Mouse (Mus musculus): ENCODE measurements around the gene Cnot6. TPM values are rescaled to one million over a fixed set of nuclear protein-coding genes. Genes with fewer than 3 reads are reported as not detected.

The Cnot6 gene
- polyA plus RNA-seq, 1 experiment from 2014 or later: 76.0 TPM

DNA sequence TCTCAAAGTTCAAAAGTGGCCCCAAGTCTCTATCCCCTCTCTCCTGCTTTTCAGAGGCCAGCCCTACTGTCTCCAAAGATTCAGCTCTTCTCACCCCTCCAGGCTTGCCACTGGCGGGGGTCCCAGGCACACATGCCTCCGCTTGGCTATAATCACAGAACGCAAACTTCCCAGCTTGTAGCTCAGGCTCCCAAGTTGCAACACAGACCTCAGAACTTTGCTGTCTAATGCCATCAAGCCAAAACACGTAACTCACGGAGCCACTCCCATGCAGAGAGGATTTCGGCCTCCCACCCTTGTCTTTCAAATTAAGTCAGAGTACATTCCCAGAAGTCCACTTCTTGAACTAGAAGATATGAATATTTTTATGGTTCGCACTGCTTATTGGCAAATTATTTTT lies 31.1 kb upstream of the Cnot6 start:
- no peak for DNase-seq
- no peak overlapping the region for H3K27ac ChIP-seq (ENCODE audit: low read depth)
- WGBS: 78% methylated on average over 7 of the region's 7 CpGs
- H3K36me3 ChIP-seq (ENCODE audit: insufficient read depth): no peaks in the 10 kb centered on the region
- H3K9ac ChIP-seq: no peak overlapping the region
- no peaks in the 10 kb centered on the region for H3K4me1 ChIP-seq (ENCODE audit: insufficient read depth)
- TF ChIP-seq CTCF (IDR thresholded peaks at IDR 0.05; ENCODE audit: low read depth): no peak
- H3K9me3 ChIP-seq (ENCODE audit: low read depth, low read length): 0 out of 2 replicates have a peak, but pooled peaks cover 4% of the 10 kb centered on the region
- no peak overlapping the region for H3K4me2 ChIP-seq
- H3K27me3 ChIP-seq (ENCODE audit: insufficient read depth, low read length): no peaks in the 10 kb centered on the region
- no peak overlapping the region for H3K4me3 ChIP-seq (ENCODE audit: low read depth, low read length)
- no peak for ATAC-seq (ENCODE audit: insufficient read depth)

DNA sequence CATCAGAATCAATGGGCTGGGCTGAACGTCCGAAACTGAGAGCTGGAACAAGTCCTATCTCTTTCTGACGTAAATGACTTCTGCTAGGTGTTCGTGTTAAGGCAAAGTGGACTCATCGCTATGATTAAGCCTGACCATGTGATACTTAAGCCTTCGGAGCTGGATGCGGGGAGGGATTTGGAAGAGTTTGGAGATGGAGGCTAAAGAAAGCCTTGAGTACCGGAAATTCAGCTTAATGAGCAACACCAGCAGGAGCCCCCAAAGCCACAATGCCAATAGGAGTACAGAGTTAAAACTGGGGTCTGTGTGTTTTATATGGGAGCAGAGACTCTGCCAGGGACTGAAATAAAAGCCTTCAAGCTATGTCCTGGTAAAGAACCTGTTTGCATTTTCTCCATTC lies 29.7 kb upstream of the Cnot6 start:
- H3K4me1 ChIP-seq (ENCODE audit: insufficient read depth): peaks cover 3% of the 10 kb centered on the region; the same call in 1 of the 2 replicates
- no peaks in the 10 kb centered on the region for H3K9me3 ChIP-seq (ENCODE audit: low read depth, low read length)
- ATAC-seq (ENCODE audit: insufficient read depth) (no peak), DNase-seq (no peak)
- no peak overlapping the region for H3K9ac ChIP-seq
- no peak overlapping the region for H3K27ac ChIP-seq (ENCODE audit: low read depth)
- no peak for TF ChIP-seq CTCF (IDR thresholded peaks at IDR 0.05; ENCODE audit: low read depth)
- H3K4me2 ChIP-seq: no peak overlapping the region
- H3K36me3 ChIP-seq (ENCODE audit: insufficient read depth): no peaks in the 10 kb centered on the region
- H3K4me3 ChIP-seq (ENCODE audit: low read depth, low read length): no peak overlapping the region
- no peaks in the 10 kb centered on the region for H3K27me3 ChIP-seq (ENCODE audit: insufficient read depth, low read length)
- WGBS: 70% methylated on average over 8 of the region's 8 CpGs

DNA sequence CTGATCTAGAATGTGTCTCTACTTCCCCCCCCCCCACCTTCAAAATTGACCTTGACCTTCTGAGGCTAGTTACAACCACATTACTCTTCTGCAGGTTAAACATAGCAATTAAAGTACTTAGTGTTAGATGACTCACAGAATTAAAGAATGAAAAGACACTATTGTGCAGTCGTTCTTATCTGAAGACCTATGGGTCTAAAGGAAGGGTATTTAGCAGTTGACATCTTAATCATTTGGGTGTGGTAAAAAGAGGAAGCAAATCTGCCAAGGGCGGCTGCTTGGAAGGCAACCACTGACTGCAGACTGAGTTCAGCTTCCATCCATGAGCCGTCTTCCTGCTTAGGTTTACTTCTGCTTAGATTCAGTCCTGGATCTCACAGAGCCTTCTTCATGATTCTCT lies 27.3 kb upstream of the Cnot6 start:
- ATAC-seq (ENCODE audit: insufficient read depth) (no peak), DNase-seq (no peak)
- no peak for TF ChIP-seq CTCF (IDR thresholded peaks at IDR 0.05; ENCODE audit: low read depth)
- Histone ChIP-seq H3K36me3 (ENCODE audit: insufficient read depth) (no peaks in the 10 kb centered on the region), H3K9me3 (ENCODE audit: low read depth, low read length) (no peaks in the 10 kb centered on the region), H3K4me1 (ENCODE audit: insufficient read depth) (peaks cover 3% of the 10 kb centered on the region; the same call in 1 of the 2 replicates), H3K4me2 (no peak overlapping the region), H3K27ac (ENCODE audit: low read depth) (no peak overlapping the region), H3K9ac (no peak overlapping the region), H3K27me3 (ENCODE audit: insufficient read depth, low read length) (no peaks in the 10 kb centered on the region), H3K4me3 (ENCODE audit: low read depth, low read length) (no peak overlapping the region)
- 65% methylated on average over 3 of the region's 3 CpGs for WGBS

DNA sequence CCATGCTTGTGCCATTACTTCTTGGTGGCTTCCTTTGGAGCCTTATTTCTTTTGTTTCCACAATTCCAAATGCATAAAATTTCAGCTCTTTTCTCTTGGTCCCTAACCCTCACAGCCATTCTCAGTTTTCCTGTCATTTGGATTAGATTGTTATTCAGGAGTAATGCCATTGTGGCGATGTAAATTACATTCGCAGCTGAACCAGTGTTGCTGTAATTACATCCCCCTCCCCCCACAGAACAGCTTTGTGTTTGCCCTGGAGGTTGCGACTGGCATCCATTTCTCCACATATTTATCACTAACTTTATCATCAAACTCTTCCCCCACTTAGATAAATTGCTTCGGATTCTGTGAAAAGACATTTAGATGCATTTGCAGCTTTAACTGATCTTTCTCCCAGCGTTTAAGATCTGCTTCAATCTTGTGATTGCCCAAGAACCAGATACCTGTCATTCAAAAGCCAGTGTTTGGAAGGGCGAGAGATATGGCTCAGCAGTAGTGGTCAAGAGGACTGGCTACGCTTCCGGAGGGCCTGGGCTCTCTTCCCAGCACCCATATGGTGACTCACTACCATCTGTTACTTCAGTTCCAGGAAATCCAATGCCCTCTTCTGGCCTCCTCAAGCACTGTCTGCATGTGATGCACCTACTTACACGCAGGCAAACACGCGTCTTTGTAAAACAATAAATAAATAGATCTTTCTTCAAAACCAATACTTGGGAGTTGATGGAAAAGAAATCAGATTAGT lies 26.3 kb upstream of the Cnot6 start:
- H3K4me3 ChIP-seq (ENCODE audit: low read depth, low read length): no peak overlapping the region

DNA sequence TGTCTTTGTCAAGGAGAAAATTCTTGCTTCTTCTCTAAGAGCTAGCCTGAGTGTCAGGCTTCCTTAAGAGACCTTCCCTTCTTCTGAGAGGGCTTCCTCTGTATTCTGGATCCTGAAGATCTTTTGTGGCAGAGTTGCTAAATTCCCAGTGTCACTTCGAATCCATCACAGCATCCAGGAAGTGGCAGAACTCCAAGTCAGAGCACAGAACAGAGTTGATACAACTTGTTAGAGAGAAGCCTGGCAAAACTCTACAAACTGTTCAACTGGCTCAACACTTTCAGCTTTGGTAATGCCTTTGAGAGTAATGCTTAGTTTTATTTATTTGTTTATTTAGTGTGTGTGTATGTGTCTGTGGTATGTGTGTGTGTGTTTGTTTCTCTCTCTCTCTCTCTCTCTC lies 25.1 kb upstream of the Cnot6 start:
- no peak overlapping the region for H3K4me2 ChIP-seq
- H3K27me3 ChIP-seq (ENCODE audit: insufficient read depth, low read length): no peaks in the 10 kb centered on the region
- peaks cover 3% of the 10 kb centered on the region; the same call in 1 of the 2 replicates for H3K4me1 ChIP-seq (ENCODE audit: insufficient read depth)
- 24% methylated on average over 1 of the region's 1 CpGs for WGBS
- H3K9ac ChIP-seq: no peak overlapping the region
- ATAC-seq (ENCODE audit: insufficient read depth) (0 out of 2 replicates have a peak, but pooled peaks have one; percentile 14), DNase-seq (peak; percentile 82)
- no peaks in the 10 kb centered on the region for H3K36me3 ChIP-seq (ENCODE audit: insufficient read depth)
- H3K9me3 ChIP-seq (ENCODE audit: low read depth, low read length): no peaks in the 10 kb centered on the region
- H3K4me3 ChIP-seq (ENCODE audit: low read depth, low read length): no peak overlapping the region
- no peak for TF ChIP-seq CTCF (IDR thresholded peaks at IDR 0.05; ENCODE audit: low read depth)
- H3K27ac ChIP-seq (ENCODE audit: low read depth): no peak overlapping the region

More for the DNA sequence above, 26.3 kb upstream of the Cnot6 start:
- no peak overlapping the region for H3K4me2 ChIP-seq
- no peaks in the 10 kb centered on the region for H3K9me3 ChIP-seq (ENCODE audit: low read depth, low read length)
- H3K4me1 ChIP-seq (ENCODE audit: insufficient read depth): peaks cover 3% of the 10 kb centered on the region; the same call in 1 of the 2 replicates
- H3K36me3 ChIP-seq (ENCODE audit: insufficient read depth): no peaks in the 10 kb centered on the region
- no peak for TF ChIP-seq CTCF (IDR thresholded peaks at IDR 0.05; ENCODE audit: low read depth)
- 78% methylated on average over 11 of the region's 11 CpGs for WGBS
- ATAC-seq (ENCODE audit: insufficient read depth) (no peak), DNase-seq (no peak)
- H3K27ac ChIP-seq (ENCODE audit: low read depth): no peak overlapping the region
- no peaks in the 10 kb centered on the region for H3K27me3 ChIP-seq (ENCODE audit: insufficient read depth, low read length)
- H3K9ac ChIP-seq: no peak overlapping the region

DNA sequence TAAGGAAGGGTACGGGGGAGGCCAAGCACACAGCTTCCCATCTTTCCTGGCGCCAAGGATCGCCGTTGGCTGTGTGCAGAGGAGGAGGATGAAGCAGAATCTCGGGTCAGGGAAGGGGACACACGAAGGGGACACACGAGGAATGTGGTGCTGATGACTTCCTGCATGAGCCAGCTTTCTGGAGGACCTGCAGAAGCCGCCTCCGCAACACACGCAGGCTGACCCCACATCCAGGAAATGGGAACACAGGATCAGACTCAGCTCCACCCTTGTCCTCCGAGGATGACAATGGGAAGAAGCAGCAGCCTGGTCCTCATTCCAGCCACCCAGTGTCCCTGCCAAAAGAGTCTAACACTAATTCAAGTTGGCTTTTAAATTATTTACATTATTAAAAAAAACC lies 22.2 kb upstream of the Cnot6 start:
- ATAC-seq (ENCODE audit: insufficient read depth) (peak; percentile 52), DNase-seq (peak; percentile 64)
- no peak overlapping the region for H3K27ac ChIP-seq (ENCODE audit: low read depth)
- H3K4me3 ChIP-seq (ENCODE audit: low read depth, low read length): no peak overlapping the region
- no peaks in the 10 kb centered on the region for H3K27me3 ChIP-seq (ENCODE audit: insufficient read depth, low read length)
- H3K36me3 ChIP-seq (ENCODE audit: insufficient read depth): no peaks in the 10 kb centered on the region
- WGBS: 62% methylated on average over 11 of the region's 11 CpGs
- no peak for TF ChIP-seq CTCF (IDR thresholded peaks at IDR 0.05; ENCODE audit: low read depth)
- peaks cover 3% of the 10 kb centered on the region; the same call in 1 of the 2 replicates for H3K4me1 ChIP-seq (ENCODE audit: insufficient read depth)
- no peak overlapping the region for H3K4me2 ChIP-seq
- H3K9me3 ChIP-seq (ENCODE audit: low read depth, low read length): no peaks in the 10 kb centered on the region
- no peak overlapping the region for H3K9ac ChIP-seq

DNA sequence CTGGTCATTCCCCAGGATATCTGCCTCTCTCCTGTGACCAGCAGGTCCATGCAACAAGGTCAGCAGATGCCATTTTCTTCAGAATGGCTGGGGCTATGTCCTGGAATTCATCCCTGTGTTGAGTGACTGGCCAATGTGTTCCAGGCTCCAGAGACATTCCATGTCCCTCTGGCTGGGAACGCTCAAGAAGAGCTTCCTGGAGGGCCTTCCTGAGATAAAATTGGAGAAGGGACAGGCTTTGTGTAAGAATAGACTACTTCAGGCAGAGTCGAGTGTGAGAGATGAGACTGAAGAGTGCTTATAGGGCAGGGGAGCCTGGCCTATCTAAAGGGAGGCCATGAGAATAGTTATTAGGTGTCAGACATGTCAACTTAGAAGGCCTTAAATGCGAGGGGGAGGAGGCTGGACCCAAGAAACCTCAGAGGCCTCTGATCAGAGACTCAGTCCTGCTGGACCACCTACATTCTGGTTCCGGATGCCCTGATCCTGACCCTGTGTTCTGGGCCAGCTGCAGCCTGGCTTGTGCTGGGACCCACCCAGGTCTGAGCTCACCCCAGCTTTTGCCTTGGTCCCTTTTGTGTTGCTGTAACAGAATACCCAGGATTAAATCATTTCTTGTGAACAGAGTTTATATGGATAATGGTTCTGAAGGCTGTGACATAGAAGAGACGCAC lies 17.9 kb upstream of the Cnot6 start:
- Histone ChIP-seq H3K9me3 (ENCODE audit: low read depth, low read length) (no peaks in the 10 kb centered on the region), H3K36me3 (ENCODE audit: insufficient read depth) (no peaks in the 10 kb centered on the region), H3K27ac (ENCODE audit: low read depth) (no peak overlapping the region), H3K4me1 (ENCODE audit: insufficient read depth) (no peaks in the 10 kb centered on the region), H3K27me3 (ENCODE audit: insufficient read depth, low read length) (no peaks in the 10 kb centered on the region), H3K4me3 (ENCODE audit: low read depth, low read length) (no peak overlapping the region), H3K4me2 (no peak overlapping the region), H3K9ac (no peak overlapping the region)
- ATAC-seq (ENCODE audit: insufficient read depth) (no peak), DNase-seq (no peak)
- 65% methylated on average over 5 of the region's 5 CpGs for WGBS
- TF ChIP-seq CTCF (IDR thresholded peaks at IDR 0.05; ENCODE audit: low read depth): no peak

Data from lung, embryonic 14.5 days (tissue).